Comparison of ENCODE assay signal across 28 mouse cellular contexts in the genomic region with DNA sequence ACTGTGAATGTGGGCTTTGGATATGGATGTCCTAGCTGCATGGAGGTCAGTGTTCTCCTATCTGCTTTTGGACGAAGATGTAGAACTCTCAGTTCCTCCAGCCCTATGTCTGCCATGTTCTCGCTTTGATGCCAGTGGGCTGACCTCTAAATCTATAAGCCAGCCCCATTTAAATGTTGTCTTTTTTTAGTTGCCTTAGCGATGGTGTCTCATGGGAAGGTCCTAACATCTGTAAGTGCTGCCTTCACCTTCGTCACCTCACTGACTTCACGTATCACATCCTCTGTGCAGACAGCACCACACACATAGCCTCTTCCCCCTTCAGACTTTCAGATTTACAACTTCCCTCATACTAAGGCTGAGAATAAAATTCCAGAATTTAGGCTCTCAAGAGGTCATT.
"Had no signal": no experiment of that assay in that cellular context is flagged by ENCODE, and none has a peak within 500 bp of the region (broad histone marks: within the 10 kb centered on the region; RNA-seq: fewer than 3 reads in every experiment).

No protein-coding gene starts in this region.

- DNase-seq: gastrocnemius, adult 2 months; gastrocnemius, postnatal 10 days; gastrocnemius, postnatal 25 days; heart, postnatal 10 days; heart, postnatal 4 days; kidney, adult 18-20 months; kidney, adult 9 months; kidney, postnatal 14 days; kidney, postnatal 36 days; layer of hippocampus, adult 9-11 months; layer of hippocampus, postnatal 36 days; left cerebral cortex, postnatal 4 days had no signal

- H3K36me3 ChIP-seq: hindbrain, embryonic 10.5 days; hindbrain, embryonic 12.5 days; intestine, embryonic 15.5 days; liver, embryonic 12.5 days had no signal

- H3K27me3 ChIP-seq: heart, embryonic 13.5 days; heart, embryonic 15.5 days; hindbrain, embryonic 12.5 days; intestine, embryonic 15.5 days; kidney, embryonic 15.5 days; limb, embryonic 13.5 days; limb, embryonic 15.5 days; liver, embryonic 12.5 days had no signal

- ATAC-seq: hindbrain, embryonic 16.5 days; inflammation-experienced regulatory T-cells, adult 6 months; intestine, embryonic 15.5 days; intestine, postnatal 0 days; liver, embryonic 12.5 days had no signal

- H3K9me3 ChIP-seq: heart, embryonic 13.5 days; heart, embryonic 15.5 days; hindbrain, embryonic 10.5 days; hindbrain, embryonic 12.5 days; intestine, embryonic 15.5 days; kidney, embryonic 15.5 days; limb, embryonic 13.5 days; limb, embryonic 15.5 days; liver, embryonic 12.5 days had no signal

- H3K4me2 ChIP-seq: heart, embryonic 11.5 days; heart, embryonic 13.5 days; heart, embryonic 15.5 days; hindbrain, embryonic 12.5 days; hindbrain, embryonic 14.5 days; intestine, embryonic 15.5 days; kidney, embryonic 15.5 days; limb, embryonic 13.5 days; limb, embryonic 15.5 days; liver, embryonic 12.5 days had no signal

- H3K27ac ChIP-seq: gastrocnemius, adult 2 months; hindbrain, embryonic 10.5 days; hindbrain, embryonic 12.5 days; hindbrain, embryonic 14.5 days; intestine, embryonic 15.5 days; kidney, embryonic 15.5 days; kidney, postnatal 0 days; limb, embryonic 13.5 days; limb, embryonic 15.5 days; liver, embryonic 12.5 days; liver, embryonic 14.5 days had no signal

- H3K4me1 ChIP-seq: hindbrain, embryonic 10.5 days; hindbrain, embryonic 12.5 days; intestine, embryonic 15.5 days; limb, embryonic 13.5 days; limb, embryonic 15.5 days; liver, embryonic 12.5 days had no signal

- H3K9ac ChIP-seq: heart, embryonic 13.5 days; heart, embryonic 15.5 days; hindbrain, embryonic 12.5 days; hindbrain, embryonic 14.5 days; intestine, embryonic 15.5 days; kidney, embryonic 15.5 days; limb, embryonic 13.5 days; limb, embryonic 15.5 days; liver, embryonic 12.5 days; liver, embryonic 14.5 days had no signal

- H3K4me3 ChIP-seq: gastrocnemius, adult 2 months; heart, embryonic 13.5 days; heart, embryonic 15.5 days; hindbrain, embryonic 10.5 days; hindbrain, embryonic 12.5 days; intestine, embryonic 15.5 days; kidney, embryonic 15.5 days; limb, embryonic 13.5 days; limb, embryonic 15.5 days; liver, embryonic 12.5 days had no signal
